Mouse (Mus musculus) megakaryocyte, embryonic 14.5 days (primary cell): ENCODE data around the gene Cabcoco1.

Experiments
- FLI1 ChIP-seq: IDR thresholded peaks from 2 replicates; pipeline ENCODE4 v1.6.1; 2012; ENCODE audit warnings: low read length, inconsistent platforms, mixed read lengths
- GATA1 ChIP-seq: IDR thresholded peaks from 3 replicates; pipeline ENCODE4 v1.6.1; 2012; ENCODE audit warnings: mixed read lengths, low read length, inconsistent platforms, borderline replicate concordance

- TF ChIP-seq GATA1: no peak
- TF ChIP-seq FLI1: no peak
These were observed 35.6 kb upstream of the Cabcoco1 start for GRCm38 (mm10) chr10:68577321-68577720.
